9 mouse cellular contexts compared by ENCODE assay signal in the genomic region with DNA sequence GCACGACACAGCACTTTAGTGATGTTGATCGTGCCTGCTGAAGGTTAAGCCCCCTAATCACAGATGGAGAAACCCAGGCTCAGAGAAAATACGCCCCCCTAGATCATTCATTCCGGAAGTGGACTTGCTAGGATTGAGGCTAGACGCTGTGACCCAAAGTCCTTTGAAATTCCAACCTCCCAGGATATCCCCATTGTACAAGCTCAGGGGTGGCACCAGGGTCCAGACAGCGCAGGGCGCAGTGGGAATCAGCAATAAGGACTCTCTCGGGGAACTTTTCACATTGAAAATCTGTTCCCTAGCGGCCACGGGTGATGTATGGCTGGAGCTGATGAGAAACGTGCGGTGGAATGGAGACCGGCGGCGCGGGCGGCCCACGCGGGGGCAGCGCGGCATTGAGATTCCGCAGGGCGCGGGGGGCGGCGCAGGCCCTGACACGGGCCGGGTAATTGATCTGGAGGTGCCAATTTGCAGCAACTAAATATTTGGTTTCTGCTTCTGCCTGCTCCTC. TPM values are rescaled to one million over a fixed set of nuclear protein-coding genes. Genes with fewer than 3 reads are reported as not detected.
DNase-seq lines count a peak whose midpoint lies in the region; ATAC-seq lines count a peak whose summit lies in the region.
"Had no signal": no experiment of that assay in that cellular context is flagged by ENCODE, and none has a peak within 500 bp of the region (broad histone marks: within the 10 kb centered on the region; RNA-seq: fewer than 3 reads in every experiment).

No protein-coding gene starts in this region.

- no peak for ATAC-seq in forebrain, embryonic 11.5 days (replicated peaks; ENCODE audit: low FRiP score)
- no peak for ATAC-seq in limb, embryonic 11.5 days (ENCODE audit: insufficient number of reproducible peaks, low FRiP score, low TSS enrichment, low read depth)
- no peak for ATAC-seq in neural tube, embryonic 14.5 days (ENCODE audit: low read depth)
- ATAC-seq: Patski had no signal

- H3K9me3 ChIP-seq in forebrain, embryonic 11.5 days (ENCODE audit: control insufficient read depth, low read length), result no peaks in the 10 kb centered on the region
- no peaks in the 10 kb centered on the region for H3K9me3 ChIP-seq in limb, embryonic 11.5 days (ENCODE audit: control insufficient read depth, low read length)
- no peaks in the 10 kb centered on the region for H3K9me3 ChIP-seq in neural tube, embryonic 14.5 days (ENCODE audit: control insufficient read depth, low read length)

- H3K27ac ChIP-seq in forebrain, embryonic 11.5 days (ENCODE audit: low read depth, low read length), result no peak overlapping the region
- H3K27ac ChIP-seq in limb, embryonic 11.5 days (replicated peaks; ENCODE audit: low read depth, low read length), result no peak overlapping the region
- no peak overlapping the region for H3K27ac ChIP-seq in neural tube, embryonic 14.5 days (ENCODE audit: low read depth, low read length)

- H3K4me3 ChIP-seq in forebrain, embryonic 11.5 days (ENCODE audit: low read depth, low read length), result peak overlapping the region; percentile 23
- H3K4me3 ChIP-seq in limb, embryonic 11.5 days (ENCODE audit: low read depth, low read length), result peak overlapping the region; percentile 31
- H3K4me3 ChIP-seq in neural tube, embryonic 14.5 days (ENCODE audit: low read depth, low read length), result peak overlapping the region; percentile 27

- H3K4me1 ChIP-seq in forebrain, embryonic 11.5 days (replicated peaks; ENCODE audit: control insufficient read depth, insufficient read depth, low read length), result peaks cover 21% of the 10 kb centered on the region
- peaks cover 13% of the 10 kb centered on the region for H3K4me1 ChIP-seq in limb, embryonic 11.5 days (ENCODE audit: control insufficient read depth, insufficient read depth, low read length)
- H3K4me1 ChIP-seq in neural tube, embryonic 14.5 days (ENCODE audit: control insufficient read depth, insufficient read depth, low read length), result peaks cover 10% of the 10 kb centered on the region

- H3K9ac ChIP-seq in forebrain, embryonic 11.5 days (ENCODE audit: low read length), result 0 out of 2 replicates have a peak overlapping the region, but pooled peaks have one; percentile 25
- peak overlapping the region; percentile 48 for H3K9ac ChIP-seq in limb, embryonic 11.5 days (ENCODE audit: low read length)
- H3K9ac ChIP-seq in neural tube, embryonic 14.5 days (replicated peaks; ENCODE audit: low read depth, low read length), result 0 out of 2 replicates have a peak overlapping the region, but pooled peaks have one; percentile 35

- H3K36me3 ChIP-seq in forebrain, embryonic 11.5 days (ENCODE audit: control insufficient read depth, insufficient read depth, low read length), result no peaks in the 10 kb centered on the region; the same call in 1 of the 2 replicates
- no peaks in the 10 kb centered on the region; the same call in 1 of the 2 replicates for H3K36me3 ChIP-seq in limb, embryonic 11.5 days (ENCODE audit: control insufficient read depth, insufficient read depth, low read length)
- H3K36me3 ChIP-seq in neural tube, embryonic 14.5 days (ENCODE audit: control insufficient read depth, insufficient read depth, low read length), result peaks cover 3% of the 10 kb centered on the region; the same call in 1 of the 2 replicates

- peak; percentile 27 to 56 for DNase-seq in kidney, postnatal 4 days
- DNase-seq in kidney, adult 18-20 months, result no peak
- no peak for DNase-seq in forebrain, embryonic 11.5 days (ENCODE audit: low spot score)
- DNase-seq in limb, embryonic 11.5 days (ENCODE audit: low spot score), result peak; percentile 54
- no peak for DNase-seq in ovary, postnatal 36 days (ENCODE audit: low spot score)
- DNase-seq in natural killer cell, adult 2 months (ENCODE audit: low spot score in 2 of 2), result no peak
- no peak for DNase-seq in cerebellum, adult 11-12 months

- peaks cover 17% of the 10 kb centered on the region for H3K27me3 ChIP-seq in forebrain, embryonic 11.5 days (ENCODE audit: control insufficient read depth, insufficient read depth, low read length)
- H3K27me3 ChIP-seq in limb, embryonic 11.5 days (ENCODE audit: control insufficient read depth, insufficient read depth, low read length), result peaks cover 33% of the 10 kb centered on the region
- peaks cover 11% of the 10 kb centered on the region for H3K27me3 ChIP-seq in neural tube, embryonic 14.5 days (ENCODE audit: control insufficient read depth, insufficient read depth, low read length)
- H3K27me3 ChIP-seq: Patski had no signal

- WGBS in forebrain, embryonic 11.5 days, result 6% methylated on average over 28 of the region's 28 CpGs
- 7% methylated on average over 28 of the region's 28 CpGs for WGBS in limb, embryonic 11.5 days
- WGBS in neural tube, embryonic 14.5 days, result 4% methylated on average over 28 of the region's 28 CpGs

- H3K4me2 ChIP-seq in forebrain, embryonic 11.5 days (ENCODE audit: low read depth, low read length, severe bottlenecking), result peak overlapping the region; percentile 65
- peak overlapping the region; percentile 81 for H3K4me2 ChIP-seq in limb, embryonic 11.5 days (ENCODE audit: low read depth, severe bottlenecking)
- peak overlapping the region; percentile 58 for H3K4me2 ChIP-seq in neural tube, embryonic 14.5 days (ENCODE audit: low read depth, low read length)

RNA-seq across cellular contexts. Expression of a gene that starts 38.3 kb away (rescaled TPM):
- 53.8 and 58.6 TPM in 2 replicates for polyA plus RNA-seq in forebrain, embryonic 11.5 days (2014; fragmentation: Nextera tagmentation; extraction: Ambion mirVana)
- 69.1 and 69.8 TPM in 2 replicates for polyA plus RNA-seq in limb, embryonic 11.5 days (2014; fragmentation: Nextera tagmentation; extraction: Ambion mirVana)
- polyA plus RNA-seq in neural tube, embryonic 14.5 days (2014; fragmentation: Nextera tagmentation; extraction: Ambion mirVana), result 27.9 and 35.5 TPM in 2 replicates

RNA-seq across cellular contexts. Expression of a gene that starts 38.4 kb away (rescaled TPM):
- 276 and 295 TPM in 2 replicates for polyA plus RNA-seq in forebrain, embryonic 11.5 days (2014; fragmentation: Nextera tagmentation; extraction: Ambion mirVana)
- polyA plus RNA-seq in limb, embryonic 11.5 days (2014; fragmentation: Nextera tagmentation; extraction: Ambion mirVana), result 335 and 349 TPM in 2 replicates
- polyA plus RNA-seq in neural tube, embryonic 14.5 days (2014; fragmentation: Nextera tagmentation; extraction: Ambion mirVana), result 178 and 193 TPM in 2 replicates

RNA-seq across cellular contexts. Expression of a gene that starts 43.2 kb away (rescaled TPM):
- polyA plus RNA-seq in forebrain, embryonic 11.5 days (2014; fragmentation: Nextera tagmentation; extraction: Ambion mirVana), result 3.9 and 4.5 TPM in 2 replicates
- polyA plus RNA-seq in limb, embryonic 11.5 days (2014; fragmentation: Nextera tagmentation; extraction: Ambion mirVana), result 0.85 and 0.88 TPM in 2 replicates
- polyA plus RNA-seq in neural tube, embryonic 14.5 days (2014; fragmentation: Nextera tagmentation; extraction: Ambion mirVana), result 5.6 and 6.8 TPM in 2 replicates

Comparison
In these comparisons a context has a peak if more than half of its experiments do, and no peak if none do; other contexts are left out.
1. DNase-seq: peak in kidney, postnatal 4 days (2 of 2) and limb, embryonic 11.5 days (single experiment); none in kidney, adult 18-20 months (single experiment), forebrain, embryonic 11.5 days (single experiment), ovary, postnatal 36 days (single experiment), natural killer cell, adult 2 months (0 of 2) and cerebellum, adult 11-12 months (single experiment).
2. Peak in every context shown above with its lines, with median percentiles within 50 percentile points of each other: H3K4me2 ChIP-seq, H3K4me3 ChIP-seq and H3K9ac ChIP-seq.